In the genomic region with DNA sequence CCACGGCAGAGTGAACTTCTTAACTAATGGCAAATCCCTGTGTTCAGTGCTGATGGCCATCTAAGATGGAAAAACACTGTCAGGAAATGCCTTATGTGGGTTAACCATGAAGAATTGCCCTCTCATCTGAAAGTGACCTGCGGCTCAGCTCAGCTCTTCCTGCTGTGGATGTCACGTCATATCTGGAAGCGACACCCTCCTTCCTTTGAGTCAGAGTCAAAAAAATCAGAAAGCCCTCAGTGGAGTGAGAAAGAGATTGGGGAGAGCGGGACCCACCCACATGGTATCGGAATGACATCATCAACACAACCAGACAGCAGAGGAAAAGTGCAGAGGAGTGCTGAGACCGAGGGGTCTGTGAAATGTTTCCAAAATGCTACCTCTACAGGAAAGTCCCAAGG, we compare ENCODE assay signal across 10 mouse cellular contexts. TPM values are rescaled to one million over a fixed set of nuclear protein-coding genes. Genes with fewer than 3 reads are reported as not detected.
DNase-seq lines count a peak whose midpoint lies in the region; ATAC-seq and TF ChIP-seq lines count a peak whose summit lies in the region.
"Had no signal": no experiment of that assay in that cellular context is flagged by ENCODE, and none has a peak within 500 bp of the region (broad histone marks: within the 10 kb centered on the region; RNA-seq: fewer than 3 reads in every experiment).

No protein-coding gene starts in this region.

- H3K36me3 ChIP-seq in hindbrain, embryonic 13.5 days, result no peaks in the 10 kb centered on the region
- H3K36me3 ChIP-seq in hindbrain, embryonic 11.5 days (ENCODE audit: control insufficient read depth, insufficient read depth, low read length), result no peaks in the 10 kb centered on the region
- H3K36me3 ChIP-seq in heart, embryonic 13.5 days, result no peaks in the 10 kb centered on the region
- no peaks in the 10 kb centered on the region for H3K36me3 ChIP-seq in stomach, embryonic 15.5 days

- no peak overlapping the region for H3K9ac ChIP-seq in hindbrain, embryonic 13.5 days
- H3K9ac ChIP-seq in hindbrain, embryonic 11.5 days (ENCODE audit: low read depth, low read length), result no peak overlapping the region
- no peak overlapping the region for H3K9ac ChIP-seq in heart, embryonic 13.5 days
- no peak overlapping the region for H3K9ac ChIP-seq in stomach, embryonic 15.5 days

- no peaks in the 10 kb centered on the region for H3K27me3 ChIP-seq in hindbrain, embryonic 13.5 days
- no peaks in the 10 kb centered on the region for H3K27me3 ChIP-seq in hindbrain, embryonic 11.5 days (ENCODE audit: control insufficient read depth, insufficient read depth, low read length)
- H3K27me3 ChIP-seq in heart, embryonic 13.5 days (replicated peaks), result no peaks in the 10 kb centered on the region
- H3K27me3 ChIP-seq in stomach, embryonic 15.5 days (replicated peaks), result no peaks in the 10 kb centered on the region

- peak overlapping the region; percentile 80; the same call in 1 of the 2 replicates for H3K27ac ChIP-seq in hindbrain, embryonic 13.5 days
- H3K27ac ChIP-seq in hindbrain, embryonic 11.5 days (ENCODE audit: low read depth, low read length), result no peak overlapping the region
- 0 out of 2 replicates have a peak overlapping the region, but pooled peaks have one; percentile 2 for H3K27ac ChIP-seq in brown adipose tissue, adult 24 weeks (replicated peaks; ENCODE audit: low read depth, low read length)
- peak overlapping the region; percentile 29; the same call in 1 of the 2 replicates for H3K27ac ChIP-seq in heart, embryonic 13.5 days (replicated peaks)
- H3K27ac ChIP-seq in stomach, embryonic 15.5 days, result 0 out of 2 replicates have a peak overlapping the region, but pooled peaks have one; percentile 45

- H3K4me1 ChIP-seq in hindbrain, embryonic 13.5 days (replicated peaks), result peaks cover 20% of the 10 kb centered on the region
- no peaks in the 10 kb centered on the region for H3K4me1 ChIP-seq in hindbrain, embryonic 11.5 days (replicated peaks; ENCODE audit: control insufficient read depth, insufficient read depth, low read length)
- peaks cover 5% of the 10 kb centered on the region; the same call in 1 of the 2 replicates for H3K4me1 ChIP-seq in brown adipose tissue, adult 24 weeks (ENCODE audit: control insufficient read depth, insufficient read depth, insufficient read length, low read length)
- peaks cover 35% of the 10 kb centered on the region for H3K4me1 ChIP-seq in heart, embryonic 13.5 days
- H3K4me1 ChIP-seq in stomach, embryonic 15.5 days, result peaks cover 14% of the 10 kb centered on the region
- H3K4me1 ChIP-seq in lung, adult 2 months (ENCODE audit: control insufficient read depth, insufficient read depth, low read length), result no peaks in the 10 kb centered on the region; the same call in 1 of the 2 replicates

- no peak for TF ChIP-seq CTCF in lung, adult 2 months (IDR thresholded peaks at IDR 0.05; ENCODE audit: insufficient read depth, low read length)

- peak; percentile 44 for ATAC-seq in hindbrain, embryonic 13.5 days (ENCODE audit: low FRiP score)
- ATAC-seq in hindbrain, embryonic 11.5 days (ENCODE audit: low FRiP score), result no peak
- no peak for ATAC-seq in heart, embryonic 13.5 days (ENCODE audit: extremely low read depth, insufficient number of reproducible peaks, low FRiP score, low TSS enrichment)
- ATAC-seq in stomach, embryonic 15.5 days (ENCODE audit: insufficient read depth, low FRiP score, low read depth), result no peak
- ATAC-seq in monocyte, adult 5-6 weeks (replicated peaks; ENCODE audit: insufficient number of reproducible peaks, low FRiP score, low TSS enrichment, poor library complexity, severe bottlenecking), result no peak

- no peak for DNase-seq in hindbrain, embryonic 11.5 days (ENCODE audit: low spot score)
- peak; percentile 45 for DNase-seq in layer of hippocampus, adult 9-11 months
- no peak for DNase-seq in lung, adult 2 months

- WGBS in hindbrain, embryonic 13.5 days, result 58% methylated on average over 7 of the region's 7 CpGs
- WGBS in hindbrain, embryonic 11.5 days, result 63% methylated on average over 7 of the region's 7 CpGs
- WGBS in heart, embryonic 13.5 days, result 29% methylated on average over 7 of the region's 7 CpGs
- 33% methylated on average over 7 of the region's 7 CpGs for WGBS in stomach, embryonic 15.5 days
- WGBS in lung, adult 2 months, result 36% methylated on average over 7 of the region's 7 CpGs

- H3K4me3 ChIP-seq in hindbrain, embryonic 13.5 days, result no peak overlapping the region
- H3K4me3 ChIP-seq in hindbrain, embryonic 11.5 days (ENCODE audit: low read depth, low read length), result no peak overlapping the region
- H3K4me3 ChIP-seq in brown adipose tissue, adult 24 weeks (ENCODE audit: insufficient read depth, low read depth, low read length), result no peak overlapping the region
- 0 out of 2 replicates have a peak overlapping the region, but pooled peaks have one; percentile 29 for H3K4me3 ChIP-seq in heart, embryonic 13.5 days
- no peak overlapping the region for H3K4me3 ChIP-seq in stomach, embryonic 15.5 days (replicated peaks)
- H3K4me3 ChIP-seq in lung, adult 2 months (replicated peaks; ENCODE audit: extremely low read depth, low read depth, low read length), result no peak overlapping the region

- peak overlapping the region; percentile 47 for H3K4me2 ChIP-seq in hindbrain, embryonic 13.5 days
- H3K4me2 ChIP-seq in hindbrain, embryonic 11.5 days (replicated peaks; ENCODE audit: low read depth, low read length), result no peak overlapping the region
- H3K4me2 ChIP-seq in heart, embryonic 13.5 days, result peak overlapping the region; percentile 62
- H3K4me2 ChIP-seq in stomach, embryonic 15.5 days, result peak overlapping the region; percentile 49; the same call in 1 of the 2 replicates

- H3K9me3 ChIP-seq in hindbrain, embryonic 13.5 days, result no peaks in the 10 kb centered on the region
- H3K9me3 ChIP-seq in hindbrain, embryonic 11.5 days (ENCODE audit: control insufficient read depth, low read length), result no peaks in the 10 kb centered on the region
- no peaks in the 10 kb centered on the region for H3K9me3 ChIP-seq in heart, embryonic 13.5 days
- H3K9me3 ChIP-seq in stomach, embryonic 15.5 days, result no peaks in the 10 kb centered on the region

- TF ChIP-seq POLR2A in lung, adult 2 months (IDR thresholded peaks at IDR 0.05; ENCODE audit: borderline replicate concordance, extremely low read depth, low read depth, low read length), result no peak

RNA-seq across cellular contexts. Expression of a gene that starts 39.3 kb away (rescaled TPM):
- polyA plus RNA-seq in hindbrain, embryonic 13.5 days (2015; fragmentation: Nextera tagmentation; extraction: Ambion mirVana), result 480 and 495 TPM in 2 replicates
- 773 and 810 TPM in 2 replicates for polyA plus RNA-seq in hindbrain, embryonic 11.5 days (2014; fragmentation: Nextera tagmentation; extraction: Ambion mirVana)
- 33.3 and 35.9 TPM in 2 replicates for polyA plus RNA-seq in brown adipose tissue, adult 24 weeks (2012; ENCODE audit: insufficient read depth, insufficient read length, missing spikeins)
- 297 and 314 TPM in 2 replicates for polyA plus RNA-seq in heart, embryonic 13.5 days (2015; fragmentation: Nextera tagmentation; extraction: Ambion mirVana)
- polyA plus RNA-seq in stomach, embryonic 15.5 days (2015; fragmentation: Nextera tagmentation; extraction: Ambion mirVana), result 497 and 548 TPM in 2 replicates
- 262 to 315 TPM (median 271 TPM) in 3 replicates for total RNA-seq in monocyte, adult 5-6 weeks (2017)
- polyA plus RNA-seq in lung, adult 2 months (2012; rRNA removed), result 31.5 and 46.7 TPM in 2 replicates

RNA-seq across cellular contexts. Expression of a gene that starts 39.4 kb away (rescaled TPM):
- 0.17 and 0.18 TPM in 2 replicates for polyA plus RNA-seq in hindbrain, embryonic 13.5 days (2015; fragmentation: Nextera tagmentation; extraction: Ambion mirVana)
- polyA plus RNA-seq in hindbrain, embryonic 11.5 days (2014; fragmentation: Nextera tagmentation; extraction: Ambion mirVana), result 0.20 TPM in 1 of 2 replicates, not detected in the other
- polyA plus RNA-seq in brown adipose tissue, adult 24 weeks (2012; ENCODE audit: insufficient read depth, insufficient read length, missing spikeins), result not detected in 2 replicates
- 0.05 and 0.08 TPM in 2 replicates for polyA plus RNA-seq in heart, embryonic 13.5 days (2015; fragmentation: Nextera tagmentation; extraction: Ambion mirVana)
- polyA plus RNA-seq in stomach, embryonic 15.5 days (2015; fragmentation: Nextera tagmentation; extraction: Ambion mirVana), result 0.06 and 0.13 TPM in 2 replicates
- 0.11 TPM in 1 of 3 replicates, not detected in the others for total RNA-seq in monocyte, adult 5-6 weeks (2017)
- 0.06 TPM in 1 of 2 replicates, not detected in the other for polyA plus RNA-seq in lung, adult 2 months (2012; rRNA removed)
- polyA plus RNA-seq: large intestine, adult 2 months; small intestine, adult 2 months had no signal

RNA-seq across cellular contexts. Expression of a gene that starts 40.6 kb away (rescaled TPM):
- polyA plus RNA-seq in hindbrain, embryonic 13.5 days (2015; fragmentation: Nextera tagmentation; extraction: Ambion mirVana), result 2.0 and 2.4 TPM in 2 replicates
- 7.8 and 9.1 TPM in 2 replicates for polyA plus RNA-seq in hindbrain, embryonic 11.5 days (2014; fragmentation: Nextera tagmentation; extraction: Ambion mirVana)
- polyA plus RNA-seq in brown adipose tissue, adult 24 weeks (2012; ENCODE audit: insufficient read depth, insufficient read length, missing spikeins), result 61.2 and 63.9 TPM in 2 replicates
- polyA plus RNA-seq in heart, embryonic 13.5 days (2015; fragmentation: Nextera tagmentation; extraction: Ambion mirVana), result 12.1 and 13.0 TPM in 2 replicates
- polyA plus RNA-seq in stomach, embryonic 15.5 days (2015; fragmentation: Nextera tagmentation; extraction: Ambion mirVana), result 30.0 and 36.0 TPM in 2 replicates
- total RNA-seq in monocyte, adult 5-6 weeks (2017), result 2.5 to 7.3 TPM (median 2.7 TPM) in 3 replicates
- 3.8 and 7.6 TPM in 2 replicates for polyA plus RNA-seq in lung, adult 2 months (2012; rRNA removed)

RNA-seq across cellular contexts. Expression of a gene that starts 56.4 kb away (rescaled TPM):
- polyA plus RNA-seq in hindbrain, embryonic 13.5 days (2015; fragmentation: Nextera tagmentation; extraction: Ambion mirVana), result 21.0 and 22.9 TPM in 2 replicates
- 37.9 and 41.5 TPM in 2 replicates for polyA plus RNA-seq in hindbrain, embryonic 11.5 days (2014; fragmentation: Nextera tagmentation; extraction: Ambion mirVana)
- polyA plus RNA-seq in brown adipose tissue, adult 24 weeks (2012; ENCODE audit: insufficient read depth, insufficient read length, missing spikeins), result 4.9 and 8.4 TPM in 2 replicates
- 24.7 and 32.3 TPM in 2 replicates for polyA plus RNA-seq in heart, embryonic 13.5 days (2015; fragmentation: Nextera tagmentation; extraction: Ambion mirVana)
- polyA plus RNA-seq in stomach, embryonic 15.5 days (2015; fragmentation: Nextera tagmentation; extraction: Ambion mirVana), result 49.4 and 51.5 TPM in 2 replicates
- total RNA-seq in monocyte, adult 5-6 weeks (2017), result 2.4 to 12.1 TPM (median 7.7 TPM) in 3 replicates
- polyA plus RNA-seq in lung, adult 2 months (2012; rRNA removed), result 0.79 and 1.6 TPM in 2 replicates
